Mouse (Mus musculus) ES-E14 (cell line): ENCODE measurements around the gene Mast4. TPM values are rescaled to one million over a fixed set of nuclear protein-coding genes. Genes with fewer than 3 reads are reported as not detected.

Experiments
- DNase-seq: peaks from one replicate; pipeline ENCODE4 v3.0.0-alpha.2; 2013; ENCODE audit warnings: low read depth, low spot score
- H3K27ac ChIP-seq: 2 replicates; pipeline ENCODE4 v1.5.1; 2012; ENCODE audit warnings: low read depth, mild to moderate bottlenecking, low read length, moderate library complexity, mixed read lengths; ENCODE audit not compliant: poor library complexity, insufficient read depth, severe bottlenecking
- H3K36me3 ChIP-seq: 2 replicates; pipeline ENCODE4 v1.6.1; 2012; ENCODE audit warnings: mild to moderate bottlenecking, low read length, moderate library complexity, mixed read lengths; ENCODE audit not compliant: control insufficient read depth, poor library complexity, insufficient read depth, severe bottlenecking
- H3K4me1 ChIP-seq, 2 experiments: fragments of 150-350 bp in 1 of 2; sonication (generic) in 1 of 2; 2 replicates each; pipeline ENCODE4 v1.6.1; 2012; ENCODE audit warnings: low read length in 2 of 2, mild to moderate bottlenecking in 1 of 2, mixed read lengths in 1 of 2; ENCODE audit not compliant: control insufficient read depth in 2 of 2, insufficient read depth in 2 of 2, poor library complexity in 1 of 2
- H3K4me3 ChIP-seq, 2 experiments: fragments of 150-350 bp in 1 of 2; sonication (generic) in 1 of 2; 2 replicates each; pipeline ENCODE4 v1.5.1; 2012; ENCODE audit warnings: low read length in 2 of 2, low read depth in 1 of 2, mild to moderate bottlenecking in 1 of 2, mixed read lengths in 1 of 2; ENCODE audit not compliant: insufficient read depth in 1 of 2, poor library complexity in 1 of 2, severe bottlenecking in 1 of 2
- H3K9ac ChIP-seq: 2 replicates; pipeline ENCODE4 v1.6.1; 2012; ENCODE audit warnings: low read depth, mild to moderate bottlenecking, low read length, mixed read lengths; ENCODE audit not compliant: poor library complexity, insufficient read depth, severe bottlenecking
- H3K9me3 ChIP-seq: fragments of 150-350 bp; sonication (generic); 2 replicates; pipeline ENCODE4 v1.6.1; 2012; ENCODE audit warnings: low read depth, mild to moderate bottlenecking, low read length; ENCODE audit not compliant: control insufficient read depth, insufficient read depth
- CHD2 ChIP-seq: IDR thresholded peaks from 2 replicates; pipeline ENCODE4 v1.6.1; 2014; ENCODE audit warnings: mild to moderate bottlenecking, low read depth, low read length, inconsistent platforms
- HCFC1 ChIP-seq: IDR thresholded peaks from 2 replicates; pipeline ENCODE4 v1.6.1; 2012; ENCODE audit warnings: low read length, inconsistent platforms, borderline replicate concordance; ENCODE audit not compliant: insufficient read depth
- MAFK ChIP-seq: IDR thresholded peaks from 2 replicates; pipeline ENCODE4 v1.6.1; 2014; ENCODE audit warnings: mild to moderate bottlenecking, low read depth, low read length, inconsistent platforms; ENCODE audit not compliant: insufficient read depth
- ZC3H11A ChIP-seq: IDR thresholded peaks from 2 replicates; pipeline ENCODE4 v1.6.1; 2012; ENCODE audit warnings: low read depth, mild to moderate bottlenecking, inconsistent platforms, low read length, borderline replicate concordance
- ZNF384 ChIP-seq: IDR thresholded peaks from 2 replicates; pipeline ENCODE4 v1.6.1; 2012; ENCODE audit warnings: low read depth, low read length, inconsistent platforms
- in situ Hi-C, 2 experiments: fragments of 600-800 bp; cut with MboI; formaldehyde crosslinking; loops; one replicate each; pipeline ENCODE4 v1.15.1; 2025; ENCODE audit warnings: low sequenced_read_pairs in 2 of 2, inconsistent platforms in 1 of 2; ENCODE audit not compliant: unreplicated experiment in 2 of 2
- total RNA-seq: library from RNA; depleted of rRNA; stranded (reverse); fragments of 300-350 nt; gene quantifications from 2 replicates; pipeline ENCODE4 v1.2.3, GENCODE M21; 2012

Mast4 gene
- total RNA-seq, 1 experiment = 8.3 TPM

GRCm38 (mm10) chr13:102842237-102842636 lies 492.1 kb downstream of the Mast4 start:
- no peak overlapping the region for H3K27ac ChIP-seq
- no peak overlapping the region for H3K9ac ChIP-seq
- peaks cover 2 to 12% of the 10 kb centered on the region in 2 experiments; a peak in 3 of 4 replicates for H3K4me1 ChIP-seq
- DNase-seq = no peak
- H3K9me3 ChIP-seq = no peaks in the 10 kb centered on the region
- TF ChIP-seq ZC3H11A = no peak
- TF ChIP-seq MAFK = no peak
- no peak for TF ChIP-seq ZNF384
- TF ChIP-seq HCFC1 = no peak
- no peak for TF ChIP-seq CHD2
- in situ Hi-C loops = no loop called here
- no peak overlapping the region for H3K4me3 ChIP-seq
- H3K36me3 ChIP-seq = no peaks in the 10 kb centered on the region

- Histone ChIP-seq H3K9ac (no peak overlapping the region), H3K4me3 (no peak overlapping the region), H3K27ac (no peak overlapping the region), H3K9me3 (no peaks in the 10 kb centered on the region), H3K4me1 (peaks cover 2 to 12% of the 10 kb centered on the region in 2 experiments; a peak in 3 of 4 replicates), H3K36me3 (no peaks in the 10 kb centered on the region)
- in situ Hi-C loops = no loop called here
- TF ChIP-seq MAFK (no peak), CHD2 (no peak), HCFC1 (no peak), ZNF384 (no peak), ZC3H11A (no peak)
- peak; percentile 94 for DNase-seq
These were observed 494.4 kb downstream of the Mast4 start for GRCm38 (mm10) chr13:102839741-102840482.

- Histone ChIP-seq H3K4me1 (peaks cover 2 to 11% of the 10 kb centered on the region in 2 experiments; a peak in 3 of 4 replicates), H3K9me3 (no peaks in the 10 kb centered on the region), H3K36me3 (no peaks in the 10 kb centered on the region), H3K27ac (no peak overlapping the region), H3K9ac (no peak overlapping the region), H3K4me3 (no peak overlapping the region)
- no peak for DNase-seq
- TF ChIP-seq ZC3H11A = no peak
- TF ChIP-seq ZNF384 = no peak
- TF ChIP-seq MAFK = no peak
- no peak for TF ChIP-seq CHD2
- in situ Hi-C loops = no loop called here
These were observed 496.9 kb downstream of the Mast4 start for GRCm38 (mm10) chr13:102837427-102837826.

- peaks cover 0 to 2% of the 10 kb centered on the region in 2 experiments; a peak in 2 of 4 replicates for H3K4me1 ChIP-seq
- no peak overlapping the region for H3K4me3 ChIP-seq
- H3K9ac ChIP-seq = no peak overlapping the region
- TF ChIP-seq HCFC1 = no peak
- no peak for TF ChIP-seq ZC3H11A
- no peak for TF ChIP-seq MAFK
- TF ChIP-seq CHD2 = no peak
- no peak for TF ChIP-seq ZNF384
- no peak overlapping the region for H3K27ac ChIP-seq
- DNase-seq = no peak
- H3K36me3 ChIP-seq = no peaks in the 10 kb centered on the region
- H3K9me3 ChIP-seq = no peaks in the 10 kb centered on the region
- in situ Hi-C loops = no loop called here
These were observed 499.0 kb downstream of the Mast4 start for GRCm38 (mm10) chr13:102835336-102835735.

- H3K27ac ChIP-seq = no peak overlapping the region
- DNase-seq = no peak
- H3K36me3 ChIP-seq = no peaks in the 10 kb centered on the region
- H3K4me1 ChIP-seq = no peaks in the 10 kb centered on the region
- no peak overlapping the region for H3K9ac ChIP-seq
- H3K9me3 ChIP-seq = no peaks in the 10 kb centered on the region
- TF ChIP-seq CHD2 = no peak
- no peak for TF ChIP-seq ZNF384
- TF ChIP-seq MAFK = no peak
- TF ChIP-seq HCFC1 = no peak
- no peak for TF ChIP-seq ZC3H11A
- H3K4me3 ChIP-seq = no peak overlapping the region
- in situ Hi-C loops = no loop called here
These were observed 516.0 kb downstream of the Mast4 start for GRCm38 (mm10) chr13:102818287-102818686.
